Mouse (Mus musculus) testis, postnatal 10 days (tissue): ENCODE data around the gene Artn.

Experiments
- DNase-seq: peaks from one replicate; pipeline ENCODE4 v3.0.0; 2021; ENCODE audit warnings: low spot score

Gene Artn

DNA sequence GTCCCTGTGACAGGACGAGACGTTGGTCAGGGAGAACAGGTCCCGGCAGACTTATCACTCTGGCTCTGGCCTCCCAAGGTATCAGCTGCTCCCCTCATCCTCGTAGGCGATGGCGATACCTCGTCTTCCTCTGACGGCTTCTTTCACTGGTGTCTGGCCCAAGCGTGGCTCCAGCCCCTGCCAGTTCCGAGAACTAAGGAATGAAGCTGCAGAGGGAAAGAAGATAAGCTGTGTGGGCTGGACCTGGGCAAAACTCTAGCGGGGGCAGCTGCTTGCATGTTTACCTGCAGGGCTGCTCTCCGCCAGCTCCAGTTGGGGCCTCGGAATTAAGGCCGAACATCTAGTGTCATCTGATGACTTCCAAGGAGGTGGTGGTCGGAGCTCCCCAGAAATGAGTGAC, 40.1 kb downstream of the Artn start:
- no peak for DNase-seq

GRCm38 (mm10) chr4:117887920-117888319, 41.6 kb downstream of the Artn start:
- no peak for DNase-seq

GRCm38 (mm10) chr4:117887133-117887532, 42.4 kb downstream of the Artn start, which contains the start of gene Atp6v0b:
Atp6v0b (minus strand) TSS chr4:117887333.
- DNase-seq: peak; percentile 96

GRCm38 (mm10) chr4:117886644-117887043, 42.9 kb downstream of the Artn start:
- DNase-seq: no peak

DNA sequence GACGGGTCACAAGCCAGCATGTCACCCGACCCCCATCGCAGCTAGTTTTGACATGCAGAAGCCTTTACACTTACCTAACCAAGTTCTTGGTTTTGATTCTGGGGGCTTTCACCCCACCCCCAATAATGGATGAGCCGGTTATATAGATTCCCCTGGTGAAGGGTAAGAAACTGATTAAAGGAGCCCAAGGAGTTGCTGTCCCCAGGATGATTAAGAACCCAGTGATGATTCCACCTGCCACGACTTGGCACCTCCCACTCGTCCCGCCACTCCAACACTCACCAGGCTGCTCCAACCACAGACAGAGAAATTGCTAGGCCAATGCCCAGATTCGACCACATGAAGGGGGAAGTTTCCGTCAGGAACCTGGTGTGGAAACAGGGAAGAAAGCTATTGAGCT, 43.6 kb downstream of the Artn start:
- DNase-seq: no peak

GRCm38 (mm10) chr4:117885093-117885492, 44.5 kb downstream of the Artn start:
- DNase-seq: no peak

GRCm38 (mm10) chr4:117884146-117884545, 45.4 kb downstream of the Artn start:
- DNase-seq: no peak

- DNase-seq: peak; percentile 77
These were observed 46.6 kb downstream of the Artn start, which contains the start of gene B4galt2 for GRCm38 (mm10) chr4:117882701-117883691. B4galt2 (minus strand) TSS chr4:117883487.

DNA sequence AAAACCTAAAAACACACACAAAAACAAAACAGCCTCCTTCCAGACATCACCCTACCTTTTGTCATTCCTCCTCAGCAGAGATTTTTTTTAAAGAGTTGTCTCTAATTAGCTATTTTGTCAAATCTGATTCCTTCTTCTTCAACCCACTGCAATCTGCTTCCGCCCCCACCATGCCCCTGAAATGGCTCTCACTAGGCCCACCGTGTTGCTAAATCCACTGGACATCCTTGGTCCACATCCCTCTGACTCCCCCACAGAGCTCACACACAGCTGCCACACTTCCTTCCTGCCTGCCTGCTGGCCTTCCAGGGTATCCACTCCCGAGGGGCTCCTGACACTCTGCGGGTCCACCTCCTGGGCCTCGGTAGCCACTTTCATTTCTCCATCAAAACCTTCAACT, 50.9 kb downstream of the Artn start:
- DNase-seq: no peak

DNA sequence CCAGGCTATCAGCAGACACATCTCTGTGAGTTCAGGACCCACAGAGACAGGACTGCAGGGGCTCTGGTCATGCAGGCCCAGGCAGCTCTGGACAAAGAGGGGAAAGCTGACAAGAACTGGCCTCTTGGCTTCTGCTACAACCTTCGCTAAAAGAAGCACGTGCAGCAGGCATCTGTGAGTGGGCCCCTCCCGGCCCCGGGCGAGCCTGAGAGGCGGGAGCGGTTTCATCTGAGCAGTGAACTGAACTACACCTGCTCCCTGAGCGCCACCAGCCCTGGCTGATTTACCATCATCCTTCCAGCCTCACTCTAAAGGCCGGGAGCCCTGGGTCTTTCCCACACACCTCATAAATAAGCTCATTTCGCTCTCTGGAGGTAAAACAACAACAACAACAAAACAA, 51.3 kb downstream of the Artn start:
- no peak for DNase-seq
